Mouse (Mus musculus) urinary bladder, postnatal 10 days (tissue): ENCODE results near the gene Fxyd3.

Source experiments
- DNase-seq: peaks from one replicate; pipeline ENCODE4 v3.0.0; 2022; ENCODE audit warnings: low spot score

Fxyd3 gene

DNA sequence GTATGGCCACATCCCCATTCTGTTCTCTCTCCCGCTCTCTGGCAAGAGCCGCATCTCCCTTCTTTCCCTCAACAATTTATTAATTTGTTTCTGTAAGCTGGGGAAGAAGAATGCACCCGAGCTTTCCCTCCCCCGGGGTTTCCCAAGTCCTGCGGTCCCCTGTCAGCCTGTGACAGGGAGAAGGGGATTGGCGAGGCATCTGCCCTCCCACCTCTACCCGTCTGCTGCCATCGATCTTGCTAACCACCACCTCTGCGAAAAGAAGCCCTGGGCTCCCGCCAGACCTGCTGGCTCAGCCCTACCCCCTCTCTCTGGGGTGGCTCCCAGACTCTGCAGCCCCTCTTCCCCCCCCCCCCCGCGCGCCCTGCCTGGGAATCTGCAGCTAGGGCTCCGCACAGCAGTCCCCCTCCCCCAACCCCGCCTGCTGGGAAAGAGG is 26.6 kb downstream of the Fxyd3 start:
- DNase-seq = no peak

DNA sequence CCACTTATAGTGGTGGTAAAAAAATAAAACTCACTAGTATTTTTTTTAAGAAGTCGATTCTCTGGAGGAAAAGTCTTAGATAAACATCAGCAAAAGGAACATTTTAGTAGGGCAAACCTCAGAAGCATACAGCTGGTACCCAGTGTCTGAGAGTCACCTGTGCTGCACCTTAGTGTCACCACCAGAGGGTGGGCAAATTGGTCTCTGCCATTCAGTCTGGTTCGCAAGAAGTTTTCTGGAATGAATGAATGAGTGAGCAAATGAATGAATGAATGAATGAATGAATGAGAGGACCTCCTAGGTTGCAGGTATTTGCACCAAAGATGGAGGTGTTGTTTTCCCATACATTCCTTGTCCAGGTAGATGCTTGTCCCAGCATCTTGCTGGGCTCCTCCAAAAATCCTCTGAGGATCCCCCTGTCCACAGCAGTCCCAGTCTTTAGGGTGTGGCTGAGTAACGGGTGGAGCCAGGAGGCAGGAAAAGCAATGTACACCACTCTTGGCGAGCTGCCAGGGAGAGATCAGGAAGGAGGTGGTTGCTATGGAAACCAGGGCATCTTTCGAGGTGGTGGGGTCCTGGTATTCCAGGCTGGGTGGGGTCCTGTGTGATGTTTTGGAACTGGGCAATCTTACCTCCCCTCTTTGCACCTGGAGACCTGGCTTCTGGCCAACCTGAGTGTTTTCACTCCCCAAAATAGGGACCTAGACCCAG is 27.2 kb downstream of the Fxyd3 start:
- no peak for DNase-seq

DNA sequence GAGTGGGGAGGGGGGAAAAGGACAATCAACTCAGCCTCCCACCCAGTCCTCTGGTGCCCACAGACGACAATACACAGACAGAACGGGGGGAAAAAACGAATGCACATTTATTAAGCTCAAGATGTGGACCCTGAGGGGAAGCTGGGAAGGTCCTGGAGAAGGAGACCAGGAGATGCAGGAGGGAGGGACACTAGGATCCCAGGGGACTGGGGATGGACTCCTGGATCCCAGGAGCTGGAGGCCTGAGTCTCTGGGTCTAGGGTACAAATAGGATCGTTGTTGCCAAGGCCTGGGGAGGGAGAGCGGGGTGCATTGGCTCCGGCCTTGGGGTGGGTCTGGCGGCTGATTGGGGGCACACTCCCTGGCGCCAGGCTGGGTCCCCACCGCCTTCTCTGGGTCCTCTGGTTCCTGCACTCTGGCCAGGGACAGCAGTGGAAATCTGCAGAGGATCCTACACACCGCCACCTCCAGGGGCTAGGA is 34.0 kb downstream of the Fxyd3 start, which contains the start of gene Fxyd5:
Fxyd5 (minus strand) TSS at position 51 of the 480 bp plus-strand sequence.
- no peak for DNase-seq

DNA sequence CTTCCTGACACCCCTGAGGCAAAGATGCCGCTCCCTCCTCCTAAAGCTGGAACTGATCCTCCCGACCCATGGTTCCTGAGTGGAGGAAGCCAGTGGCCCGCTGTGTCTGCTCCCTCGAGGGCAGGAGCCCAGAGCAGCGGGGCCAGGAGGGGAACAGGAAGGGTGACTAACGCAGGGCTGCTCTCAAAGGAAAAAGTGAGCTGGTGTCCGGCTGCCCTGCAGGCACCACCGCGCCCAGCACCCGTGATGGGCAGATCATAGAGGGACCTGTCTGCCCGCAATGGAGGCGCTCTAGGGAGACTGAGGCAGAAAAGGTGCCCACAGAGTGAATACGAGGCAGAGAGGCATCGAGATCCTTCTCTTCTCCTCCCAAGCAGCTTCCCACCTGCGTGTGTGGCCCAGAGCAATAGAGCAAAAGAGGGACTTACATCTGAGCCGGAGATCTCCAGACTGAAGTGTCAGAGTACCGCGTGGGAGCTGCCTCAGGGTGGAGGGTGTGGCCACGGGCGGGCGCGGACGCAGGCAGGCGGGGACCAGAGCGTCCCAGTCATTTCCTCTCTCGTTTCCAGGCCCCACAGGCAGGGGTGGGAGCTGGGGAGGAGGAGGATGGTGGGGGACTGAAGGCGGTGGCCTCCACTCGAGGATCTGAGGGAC is 34.7 kb downstream of the Fxyd3 start:
- no peak for DNase-seq

DNA sequence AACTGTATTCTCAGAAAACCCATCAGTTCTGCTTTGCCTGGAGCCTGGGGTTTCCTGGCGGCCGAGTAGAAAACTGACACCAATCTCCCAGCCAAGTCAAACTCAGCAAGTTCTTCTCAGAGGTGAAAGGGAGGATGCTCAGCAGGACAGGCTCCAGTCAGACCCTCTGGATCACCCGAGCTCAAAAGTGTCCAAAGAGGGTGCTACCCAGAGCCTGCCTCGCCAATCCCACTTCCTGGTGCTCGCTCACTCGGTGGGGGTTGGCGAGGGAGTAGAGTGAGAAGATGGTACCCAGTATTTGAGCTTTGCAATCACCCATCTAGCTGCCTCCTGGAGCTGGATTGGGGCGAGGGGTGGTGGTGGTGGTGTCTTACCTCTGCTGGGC is 35.5 kb downstream of the Fxyd3 start:
- no peak for DNase-seq

DNA sequence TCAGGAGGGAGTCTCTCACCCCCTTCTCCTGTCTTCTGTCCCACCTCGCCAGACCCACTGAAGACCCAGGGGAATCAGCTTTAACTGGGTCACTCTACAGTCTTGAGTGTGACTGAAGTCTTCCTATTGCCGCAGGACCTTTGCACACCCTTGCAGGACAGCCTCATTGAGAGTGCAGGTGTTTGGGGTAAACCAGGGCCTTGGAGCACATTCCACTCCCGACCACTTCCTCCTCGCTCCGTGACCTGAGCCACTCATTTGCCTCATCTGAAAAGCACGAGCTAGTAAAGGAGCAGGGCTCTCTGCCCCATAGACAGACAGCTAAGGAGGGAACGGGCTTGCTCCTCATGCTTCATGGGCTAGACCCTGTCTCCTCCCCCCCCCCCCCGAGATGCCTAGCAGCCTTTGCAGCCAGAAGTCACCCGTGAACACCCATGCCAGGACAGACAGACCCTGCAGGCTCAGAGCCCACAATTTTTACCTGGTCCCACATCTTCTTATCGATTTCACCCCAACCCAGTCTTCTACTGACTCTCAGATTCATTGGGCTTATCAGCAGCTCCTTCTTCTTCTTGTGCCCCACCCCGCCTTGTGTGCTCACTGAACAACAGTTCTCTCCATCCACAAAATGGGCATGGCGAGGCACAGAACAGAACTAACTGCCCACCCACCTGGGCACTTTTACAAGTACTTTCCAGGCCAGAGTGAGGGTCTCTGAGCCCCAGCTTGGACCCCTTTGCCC is 36.1 kb downstream of the Fxyd3 start:
- no peak for DNase-seq

DNA sequence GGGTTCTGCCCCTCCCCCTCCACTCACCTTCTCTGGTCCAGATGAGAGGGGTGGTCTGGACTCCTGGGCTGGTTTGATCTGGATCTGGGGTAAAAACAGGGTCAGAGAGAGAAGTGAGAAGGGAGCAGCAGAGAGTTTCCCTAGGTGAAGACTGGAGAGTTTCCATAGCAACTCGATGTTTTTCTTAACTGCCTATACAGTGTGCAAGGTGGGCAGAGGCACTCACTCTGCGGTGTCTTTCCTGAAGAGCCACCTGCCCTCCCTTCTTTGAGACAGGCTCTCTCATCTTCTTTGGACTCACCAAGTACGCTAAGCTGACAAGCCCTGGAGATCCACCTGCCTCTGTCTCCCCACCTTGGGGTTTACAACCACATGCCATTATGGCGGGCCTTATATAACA is 37.5 kb downstream of the Fxyd3 start:
- DNase-seq = no peak

DNA sequence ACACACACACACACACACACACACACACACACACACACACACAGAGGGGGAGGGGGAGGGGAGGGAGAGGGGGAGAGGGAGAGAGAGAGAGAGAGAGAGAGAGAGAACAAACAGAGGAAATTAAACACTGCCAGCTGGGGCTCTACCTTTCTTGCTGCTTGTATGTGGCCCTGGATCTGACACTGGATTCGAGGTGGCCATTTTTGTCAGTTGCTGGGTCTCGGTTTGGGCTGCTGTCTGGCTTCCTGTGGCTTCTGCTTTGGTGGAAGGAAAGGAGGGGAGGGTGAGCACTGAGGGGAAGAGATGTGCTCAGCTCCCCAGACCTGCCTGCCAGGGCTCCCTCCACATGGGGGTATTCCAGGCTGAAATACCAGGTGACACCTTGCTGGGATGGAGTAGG is 38.8 kb downstream of the Fxyd3 start:
- DNase-seq = no peak

DNA sequence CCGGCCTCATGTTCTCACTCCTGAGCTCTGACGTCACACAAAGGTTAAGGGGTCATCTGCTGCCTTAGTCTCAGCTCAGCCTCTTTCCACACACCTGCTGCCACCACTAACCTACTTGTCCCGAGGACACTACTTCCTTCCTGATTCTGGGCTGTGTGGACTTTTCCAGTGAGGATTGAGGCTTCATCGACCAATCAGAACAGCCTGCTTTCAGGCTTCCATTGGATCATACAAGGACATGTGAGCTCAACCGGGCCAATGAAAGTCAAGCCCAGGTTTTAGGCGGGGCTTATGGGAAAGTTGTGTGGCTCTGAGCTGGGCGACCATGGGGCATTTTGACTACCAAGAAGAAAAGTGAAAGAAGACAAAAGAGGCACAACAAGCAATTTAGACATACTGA is 39.6 kb downstream of the Fxyd3 start:
- DNase-seq = no peak

DNA sequence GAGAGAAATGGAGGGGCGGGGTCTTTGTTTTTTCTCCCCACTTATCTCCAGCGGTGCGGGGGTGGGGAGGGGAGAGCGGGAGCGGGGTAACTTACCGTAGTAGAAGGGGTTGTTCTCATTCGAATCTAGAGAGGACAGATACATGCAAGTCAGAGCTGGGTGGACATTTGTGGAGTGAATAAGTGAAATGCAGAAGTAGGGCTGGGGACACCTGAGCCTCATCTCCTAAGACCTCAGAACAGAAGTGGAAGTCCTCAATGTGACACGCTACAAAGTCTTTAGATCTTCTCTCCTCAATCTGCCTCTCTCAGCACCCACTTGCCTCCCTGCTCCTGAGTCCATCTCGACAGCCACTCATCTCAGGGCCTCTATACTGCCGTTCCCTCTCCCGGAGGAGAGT is 41.2 kb downstream of the Fxyd3 start:
- DNase-seq = no peak

DNA sequence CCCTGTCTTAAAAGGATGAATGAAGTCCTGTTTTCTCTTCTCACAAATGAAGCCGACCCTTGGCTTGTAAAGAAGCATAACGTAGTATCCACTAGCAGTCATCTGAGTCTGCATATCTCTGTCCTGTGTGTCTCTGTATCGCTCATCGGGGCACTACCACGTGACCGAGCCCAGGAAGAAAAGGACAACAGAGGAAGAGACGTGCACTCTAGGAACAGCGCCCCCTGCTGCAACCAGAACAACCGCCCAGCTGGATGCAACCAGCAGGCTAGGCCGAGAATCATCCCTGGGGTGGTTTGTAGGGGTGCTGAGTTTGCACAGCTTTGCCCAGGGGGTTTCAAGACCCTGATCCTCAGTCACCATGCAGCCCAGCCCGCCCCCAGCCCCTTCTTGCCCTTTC is 41.7 kb downstream of the Fxyd3 start:
- no peak for DNase-seq

DNA sequence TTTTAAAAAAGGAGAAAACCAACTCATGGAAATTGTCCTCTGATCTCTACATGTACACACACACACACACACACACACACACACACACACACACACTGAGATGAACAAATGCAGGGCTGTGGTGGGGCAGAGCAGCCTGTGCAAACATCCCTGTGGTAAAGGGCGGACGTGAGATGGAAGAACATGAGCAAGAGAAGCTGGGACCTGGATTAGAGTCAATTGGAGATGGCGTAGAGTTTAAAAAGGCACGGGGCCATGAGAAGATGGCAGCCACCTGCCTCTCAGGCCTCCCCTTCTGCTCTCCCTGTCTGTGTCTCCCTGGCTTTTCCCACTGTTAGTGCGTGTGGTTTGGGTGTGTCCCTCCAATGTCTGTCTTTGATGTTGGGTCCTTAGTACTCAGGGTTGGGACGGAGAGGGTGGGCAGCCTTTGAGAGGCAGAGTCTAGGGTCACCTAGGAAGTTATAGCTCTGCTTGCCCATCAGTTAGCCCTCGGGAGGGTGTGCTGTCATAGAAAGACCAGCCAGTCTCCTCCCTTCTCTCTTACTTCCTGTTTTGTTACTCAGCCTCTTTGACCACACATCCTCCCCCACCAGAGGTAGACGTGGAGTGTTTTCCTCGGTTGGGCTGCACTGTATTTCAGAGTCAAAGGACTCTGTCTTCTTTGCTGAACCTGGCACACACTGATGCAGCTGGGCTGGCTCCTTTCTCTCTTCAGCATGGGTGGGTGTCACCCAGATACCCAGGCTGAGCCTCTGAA is 42.9 kb downstream of the Fxyd3 start:
- no peak for DNase-seq

DNA sequence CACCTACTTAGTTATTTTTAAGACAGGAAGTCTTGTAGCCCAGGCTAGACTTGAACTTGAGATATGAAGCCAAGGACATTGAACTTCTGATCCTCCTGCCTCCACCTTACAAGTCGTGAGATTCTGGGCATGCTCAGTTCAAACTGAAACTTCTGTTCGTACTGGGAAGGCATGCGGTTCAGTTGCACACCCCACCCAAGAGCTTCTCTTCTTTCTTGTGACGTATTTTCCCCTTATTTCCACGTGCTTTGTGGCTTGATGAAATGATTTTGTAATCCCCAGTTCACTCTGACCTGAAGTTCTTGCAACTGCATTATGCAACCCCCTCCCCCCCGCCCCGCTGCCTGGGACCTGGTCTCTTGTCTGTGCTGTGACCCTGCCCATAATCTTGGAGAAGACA is 44.8 kb downstream of the Fxyd3 start:
- no peak for DNase-seq

DNA sequence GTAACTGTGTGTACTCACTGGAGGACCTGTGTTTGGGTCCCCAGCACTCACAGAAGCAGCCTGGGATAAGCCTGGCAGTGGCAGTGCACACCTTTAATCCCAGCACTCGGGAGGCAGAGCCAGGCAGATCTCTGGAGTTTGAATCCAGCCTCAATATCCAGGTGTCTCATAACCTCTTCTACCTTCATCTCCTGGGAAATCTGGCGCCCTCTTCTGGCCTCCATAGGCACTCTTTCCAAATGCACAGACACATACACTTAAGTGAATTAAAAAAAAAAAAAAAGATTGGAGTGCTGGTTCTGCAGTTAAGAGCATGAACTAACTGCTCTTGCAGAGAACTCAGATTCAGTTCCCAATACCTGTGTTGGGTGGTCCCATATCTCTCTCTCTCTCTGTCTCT is 45.8 kb downstream of the Fxyd3 start:
- DNase-seq = no peak

DNA sequence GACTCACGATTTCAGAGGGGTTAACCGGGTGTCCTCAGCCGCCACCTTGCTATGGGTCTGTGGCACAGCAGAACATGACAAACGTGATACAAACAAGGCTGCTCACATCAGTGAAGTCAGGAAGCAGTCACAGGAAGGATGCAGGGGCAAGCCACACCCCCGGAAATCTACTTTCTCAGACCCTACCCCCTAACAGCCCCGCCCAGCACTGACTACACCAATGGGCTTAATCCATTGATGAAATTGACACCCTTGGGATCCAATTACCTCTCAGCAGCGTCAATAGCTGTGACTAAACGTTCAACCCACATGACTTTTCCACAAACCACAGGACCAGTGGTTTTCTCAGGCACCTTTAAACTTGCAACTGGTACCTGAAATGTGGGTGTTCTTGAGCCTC is 47.9 kb downstream of the Fxyd3 start:
- no peak for DNase-seq
